Mouse (Mus musculus): ENCODE measurements at regions not wholly inside any gene's neighbourhood (a gene's known extent, or its start where the extent isn't known, plus 50 kb on each side); places are given as distances from the start of the nearest gene placed in this dataset.

GRCm38 (mm10) chr14:99499502-99500266 is 201.2 kb downstream of the Klf5 start:
- Histone ChIP-seq H3K4me3 (ENCODE audit: low read depth, low read length) (no peak overlapping the region), H3K27me3 (ENCODE audit: insufficient read depth, low read length) (no peaks in the 10 kb centered on the region), H3K9ac (replicated peaks) (no peak overlapping the region), H3K9me3 (ENCODE audit: low read length) (no peaks in the 10 kb centered on the region), H3K27ac (ENCODE audit: low read depth) (no peak overlapping the region), H3K36me3 (replicated peaks; ENCODE audit: insufficient read depth, low read length) (no peaks in the 10 kb centered on the region), H3K4me2 (ENCODE audit: low read depth, low read length) (no peak overlapping the region), H3K4me1 (ENCODE audit: insufficient read depth) (no peaks in the 10 kb centered on the region)
- no peak for TF ChIP-seq EP300 (IDR thresholded peaks at IDR 0.05; ENCODE audit: low read depth)
- no peak for TF ChIP-seq CTCF (IDR thresholded peaks at IDR 0.05; ENCODE audit: low read depth)
- WGBS (ENCODE audit: insufficient replicate concordance): 78% methylated on average over 7 of the region's 7 CpGs
- ATAC-seq (no peak), DNase-seq (no peak)

- WGBS (ENCODE audit: insufficient replicate concordance): 61% methylated on average over 4 of the region's 4 CpGs
- ATAC-seq (no peak), DNase-seq (no peak)
- no peak for TF ChIP-seq CTCF (IDR thresholded peaks at IDR 0.05; ENCODE audit: low read depth)
- no peak for TF ChIP-seq EP300 (IDR thresholded peaks at IDR 0.05; ENCODE audit: low read depth)
- no peaks in the 10 kb centered on the region for H3K9me3 ChIP-seq (ENCODE audit: low read length)
- H3K36me3 ChIP-seq (replicated peaks; ENCODE audit: insufficient read depth, low read length): no peaks in the 10 kb centered on the region
- no peak overlapping the region for H3K4me2 ChIP-seq (ENCODE audit: low read depth, low read length)
- H3K27me3 ChIP-seq (ENCODE audit: insufficient read depth, low read length): no peaks in the 10 kb centered on the region
- no peak overlapping the region for H3K27ac ChIP-seq (ENCODE audit: low read depth)
- H3K4me1 ChIP-seq (ENCODE audit: insufficient read depth): no peaks in the 10 kb centered on the region
- H3K4me3 ChIP-seq (ENCODE audit: low read depth, low read length): no peak overlapping the region
- no peak overlapping the region for H3K9ac ChIP-seq (replicated peaks)
Measured at GRCm38 (mm10) chr14:99504909-99505308, 206.4 kb downstream of the Klf5 start.

GRCm38 (mm10) chr14:99509696-99510536 is 211.4 kb downstream of the Klf5 start:
- no peak overlapping the region for H3K9ac ChIP-seq (replicated peaks)
- no peak for TF ChIP-seq EP300 (IDR thresholded peaks at IDR 0.05; ENCODE audit: low read depth)
- TF ChIP-seq CTCF (IDR thresholded peaks at IDR 0.05; ENCODE audit: low read depth): no peak
- no peaks in the 10 kb centered on the region for H3K9me3 ChIP-seq (ENCODE audit: low read length)
- no peaks in the 10 kb centered on the region for H3K36me3 ChIP-seq (replicated peaks; ENCODE audit: insufficient read depth, low read length)
- H3K27ac ChIP-seq (ENCODE audit: low read depth): no peak overlapping the region
- no peak overlapping the region for H3K4me2 ChIP-seq (ENCODE audit: low read depth, low read length)
- H3K27me3 ChIP-seq (ENCODE audit: insufficient read depth, low read length): no peaks in the 10 kb centered on the region
- H3K4me3 ChIP-seq (ENCODE audit: low read depth, low read length): no peak overlapping the region
- no peaks in the 10 kb centered on the region for H3K4me1 ChIP-seq (ENCODE audit: insufficient read depth)
- ATAC-seq: no peak
- WGBS (ENCODE audit: insufficient replicate concordance): 56% methylated on average over 3 of the region's 3 CpGs
- no peak for DNase-seq

GRCm38 (mm10) chr14:99515474-99515873 is 217.0 kb downstream of the Klf5 start:
- no peaks in the 10 kb centered on the region for H3K4me1 ChIP-seq (ENCODE audit: insufficient read depth)
- H3K9me3 ChIP-seq (ENCODE audit: low read length): no peaks in the 10 kb centered on the region
- H3K4me2 ChIP-seq (ENCODE audit: low read depth, low read length): no peak overlapping the region
- H3K36me3 ChIP-seq (replicated peaks; ENCODE audit: insufficient read depth, low read length): no peaks in the 10 kb centered on the region
- no peak for ATAC-seq
- H3K4me3 ChIP-seq (ENCODE audit: low read depth, low read length): no peak overlapping the region
- no peak for DNase-seq
- WGBS (ENCODE audit: insufficient replicate concordance): 72% methylated on average over 1 of the region's 1 CpGs
- no peak for TF ChIP-seq EP300 (IDR thresholded peaks at IDR 0.05; ENCODE audit: low read depth)
- no peak for TF ChIP-seq CTCF (IDR thresholded peaks at IDR 0.05; ENCODE audit: low read depth)
- H3K27me3 ChIP-seq (ENCODE audit: insufficient read depth, low read length): no peaks in the 10 kb centered on the region
- H3K27ac ChIP-seq (ENCODE audit: low read depth): no peak overlapping the region
- no peak overlapping the region for H3K9ac ChIP-seq (replicated peaks)

- H3K27me3 ChIP-seq (ENCODE audit: insufficient read depth, low read length): no peaks in the 10 kb centered on the region
- H3K9ac ChIP-seq (replicated peaks): no peak overlapping the region
- ATAC-seq: no peak
- no peaks in the 10 kb centered on the region for H3K9me3 ChIP-seq (ENCODE audit: low read length)
- H3K27ac ChIP-seq (ENCODE audit: low read depth): no peak overlapping the region
- no peaks in the 10 kb centered on the region for H3K4me1 ChIP-seq (ENCODE audit: insufficient read depth)
- H3K4me3 ChIP-seq (ENCODE audit: low read depth, low read length): no peak overlapping the region
- whole genome bisulfite sequencing (ENCODE audit: insufficient replicate concordance): 83% methylated on average over 6 of the region's 6 CpGs
- TF ChIP-seq EP300 (IDR thresholded peaks at IDR 0.05; ENCODE audit: low read depth) (no peak), CTCF (IDR thresholded peaks at IDR 0.05; ENCODE audit: low read depth) (no peak)
- no peaks in the 10 kb centered on the region for H3K36me3 ChIP-seq (replicated peaks; ENCODE audit: insufficient read depth, low read length)
- H3K4me2 ChIP-seq (ENCODE audit: low read depth, low read length): no peak overlapping the region
- no peak for DNase-seq
Measured at GRCm38 (mm10) chr14:99516703-99517102, 218.2 kb downstream of the Klf5 start.

GRCm38 (mm10) chr14:99520343-99520742 is 221.9 kb downstream of the Klf5 start:
- no peaks in the 10 kb centered on the region for H3K36me3 ChIP-seq (replicated peaks; ENCODE audit: insufficient read depth, low read length)
- no peaks in the 10 kb centered on the region for H3K9me3 ChIP-seq (ENCODE audit: low read length)
- DNase-seq: no peak
- WGBS (ENCODE audit: insufficient replicate concordance): 75% methylated on average over 6 of the region's 6 CpGs
- no peak overlapping the region for H3K4me3 ChIP-seq (ENCODE audit: low read depth, low read length)
- H3K27me3 ChIP-seq (ENCODE audit: insufficient read depth, low read length): no peaks in the 10 kb centered on the region
- no peak for ATAC-seq
- H3K27ac ChIP-seq (ENCODE audit: low read depth): no peak overlapping the region
- no peak overlapping the region for H3K4me2 ChIP-seq (ENCODE audit: low read depth, low read length)
- TF ChIP-seq CTCF (IDR thresholded peaks at IDR 0.05; ENCODE audit: low read depth): no peak
- TF ChIP-seq EP300 (IDR thresholded peaks at IDR 0.05; ENCODE audit: low read depth): no peak
- H3K4me1 ChIP-seq (ENCODE audit: insufficient read depth): no peaks in the 10 kb centered on the region
- H3K9ac ChIP-seq (replicated peaks): no peak overlapping the region

Measured in liver, postnatal 0 days (tissue).